Mouse (Mus musculus): ENCODE results near the gene Rps28. TPM values are rescaled to one million over a fixed set of nuclear protein-coding genes. Genes with fewer than 3 reads are reported as not detected.

The Rps28 gene
- polyA plus RNA-seq, 1 experiment from 2014 or later = 1,053 TPM

GRCm38 (mm10) chr17:33810334-33811141, 13.8 kb downstream of the Rps28 start, which contains the start of gene Kank3:
Gene Kank3, plus strand, starts transcription at chr17:33810519.
- peak; percentile 95 for ATAC-seq (ENCODE audit: insufficient number of reproducible peaks, low FRiP score, low TSS enrichment, low read depth)
- WGBS = under 1% methylated on average over 36 of the region's 36 CpGs
- peaks cover 5% of the 10 kb centered on the region; the same call in 1 of the 2 replicates for H3K27me3 ChIP-seq
- H3K9me3 ChIP-seq = no peaks in the 10 kb centered on the region
- peak within 1 kb of the TSS; percentile 44; the same call in 1 of the 2 replicates for H3K27ac ChIP-seq
- H3K4me2 ChIP-seq = peak within 1 kb of the TSS; percentile 90
- peak within 1 kb of the TSS; percentile 51 for H3K4me3 ChIP-seq
- H3K9ac ChIP-seq = peak within 1 kb of the TSS; percentile 37
- peaks cover 9% of the 10 kb centered on the region for H3K4me1 ChIP-seq
- H3K36me3 ChIP-seq = no peaks in the 10 kb centered on the region

- no peaks in the 10 kb centered on the region for H3K36me3 ChIP-seq
- H3K4me1 ChIP-seq = peaks cover 9% of the 10 kb centered on the region
- H3K4me2 ChIP-seq = no peak overlapping the region
- H3K9me3 ChIP-seq = no peaks in the 10 kb centered on the region
- H3K4me3 ChIP-seq = no peak overlapping the region
- peaks cover 5% of the 10 kb centered on the region; the same call in 1 of the 2 replicates for H3K27me3 ChIP-seq
- WGBS = 29% methylated on average over 10 of the region's 10 CpGs
- H3K27ac ChIP-seq = no peak overlapping the region
- no peak overlapping the region for H3K9ac ChIP-seq
- no peak for ATAC-seq (ENCODE audit: insufficient number of reproducible peaks, low FRiP score, low TSS enrichment, low read depth)
Measured at GRCm38 (mm10) chr17:33808192-33808591, 16.2 kb downstream of the Rps28 start.

GRCm38 (mm10) chr17:33807181-33807888, 17.0 kb downstream of the Rps28 start:
- 59% methylated on average over 8 of the region's 9 CpGs for WGBS
- no peaks in the 10 kb centered on the region for H3K36me3 ChIP-seq

GRCm38 (mm10) chr17:33804745-33805144, 19.6 kb downstream of the Rps28 start:
- Histone ChIP-seq H3K4me1 (no peaks in the 10 kb centered on the region), H3K9me3 (no peaks in the 10 kb centered on the region), H3K27me3 (no peaks in the 10 kb centered on the region), H3K4me3 (no peak overlapping the region), H3K27ac (no peak overlapping the region), H3K9ac (no peak overlapping the region), H3K36me3 (no peaks in the 10 kb centered on the region), H3K4me2 (no peak overlapping the region)
- ATAC-seq (ENCODE audit: insufficient number of reproducible peaks, low FRiP score, low TSS enrichment, low read depth) = no peak
- 54% methylated on average over 1 of the region's 1 CpGs for WGBS

More at GRCm38 (mm10) chr17:33807181-33807888, 17.0 kb downstream of the Rps28 start:
- Histone ChIP-seq H3K4me3 (no peak overlapping the region), H3K4me1 (peaks cover 9% of the 10 kb centered on the region), H3K27me3 (peaks cover 5% of the 10 kb centered on the region; the same call in 1 of the 2 replicates), H3K9ac (no peak overlapping the region), H3K9me3 (no peaks in the 10 kb centered on the region), H3K4me2 (no peak overlapping the region), H3K27ac (no peak overlapping the region)
- ATAC-seq (ENCODE audit: insufficient number of reproducible peaks, low FRiP score, low TSS enrichment, low read depth) = no peak

GRCm38 (mm10) chr17:33804205-33804604, 20.2 kb downstream of the Rps28 start:
- Histone ChIP-seq H3K36me3 (no peaks in the 10 kb centered on the region), H3K27me3 (no peaks in the 10 kb centered on the region), H3K9me3 (no peaks in the 10 kb centered on the region), H3K27ac (no peak overlapping the region), H3K4me2 (no peak overlapping the region), H3K4me1 (no peaks in the 10 kb centered on the region), H3K9ac (no peak overlapping the region), H3K4me3 (no peak overlapping the region)
- 50% methylated on average over 4 of the region's 4 CpGs for WGBS
- no peak for ATAC-seq (ENCODE audit: insufficient number of reproducible peaks, low FRiP score, low TSS enrichment, low read depth)

GRCm38 (mm10) chr17:33802221-33802620, 22.1 kb downstream of the Rps28 start:
- no peak overlapping the region for H3K9ac ChIP-seq
- 2% methylated on average over 2 of the region's 2 CpGs for WGBS
- no peaks in the 10 kb centered on the region for H3K9me3 ChIP-seq
- H3K27ac ChIP-seq = no peak overlapping the region
- no peak overlapping the region for H3K4me3 ChIP-seq
- no peaks in the 10 kb centered on the region for H3K4me1 ChIP-seq
- H3K4me2 ChIP-seq = no peak overlapping the region
- no peak for ATAC-seq (ENCODE audit: insufficient number of reproducible peaks, low FRiP score, low TSS enrichment, low read depth)
- H3K27me3 ChIP-seq = no peaks in the 10 kb centered on the region
- no peaks in the 10 kb centered on the region for H3K36me3 ChIP-seq

GRCm38 (mm10) chr17:33799277-33799676, 25.1 kb downstream of the Rps28 start:
- 53% methylated on average over 1 of the region's 1 CpGs for WGBS
- H3K9ac ChIP-seq = no peak overlapping the region

GRCm38 (mm10) chr17:33798306-33798705, 26.1 kb downstream of the Rps28 start:
- Histone ChIP-seq H3K4me2 (no peak overlapping the region), H3K4me3 (no peak overlapping the region), H3K9ac (no peak overlapping the region), H3K27ac (no peak overlapping the region), H3K4me1 (no peaks in the 10 kb centered on the region), H3K36me3 (no peaks in the 10 kb centered on the region), H3K9me3 (no peaks in the 10 kb centered on the region), H3K27me3 (no peaks in the 10 kb centered on the region)
- 42% methylated on average over 3 of the region's 3 CpGs for WGBS
- ATAC-seq (ENCODE audit: insufficient number of reproducible peaks, low FRiP score, low TSS enrichment, low read depth) = no peak

More at GRCm38 (mm10) chr17:33799277-33799676, 25.1 kb downstream of the Rps28 start:
- Histone ChIP-seq H3K27me3 (no peaks in the 10 kb centered on the region), H3K4me1 (no peaks in the 10 kb centered on the region), H3K4me3 (no peak overlapping the region), H3K4me2 (no peak overlapping the region), H3K27ac (no peak overlapping the region), H3K9me3 (no peaks in the 10 kb centered on the region), H3K36me3 (no peaks in the 10 kb centered on the region)
- ATAC-seq (ENCODE audit: insufficient number of reproducible peaks, low FRiP score, low TSS enrichment, low read depth) = no peak

GRCm38 (mm10) chr17:33788732-33789131, 35.6 kb downstream of the Rps28 start:
- ATAC-seq (ENCODE audit: insufficient number of reproducible peaks, low FRiP score, low TSS enrichment, low read depth) = no peak
- no peaks in the 10 kb centered on the region for H3K27me3 ChIP-seq
- no peak overlapping the region for H3K27ac ChIP-seq
- no peaks in the 10 kb centered on the region for H3K4me1 ChIP-seq
- H3K9ac ChIP-seq = no peak overlapping the region
- H3K9me3 ChIP-seq = no peaks in the 10 kb centered on the region
- no peaks in the 10 kb centered on the region for H3K36me3 ChIP-seq
- H3K4me2 ChIP-seq = no peak overlapping the region
- H3K4me3 ChIP-seq = no peak overlapping the region
- 71% methylated on average over 4 of the region's 4 CpGs for WGBS

GRCm38 (mm10) chr17:33786375-33786774, 38.0 kb downstream of the Rps28 start:
- Histone ChIP-seq H3K4me2 (no peak overlapping the region), H3K4me1 (peaks cover 20% of the 10 kb centered on the region), H3K27me3 (no peaks in the 10 kb centered on the region), H3K36me3 (no peaks in the 10 kb centered on the region), H3K9me3 (no peaks in the 10 kb centered on the region), H3K9ac (no peak overlapping the region), H3K27ac (no peak overlapping the region), H3K4me3 (no peak overlapping the region)
- 83% methylated on average over 18 of the region's 18 CpGs for WGBS
- no peak for ATAC-seq (ENCODE audit: insufficient number of reproducible peaks, low FRiP score, low TSS enrichment, low read depth)

- Histone ChIP-seq H3K4me1 (peaks cover 35% of the 10 kb centered on the region), H3K27me3 (no peaks in the 10 kb centered on the region), H3K9ac (no peak overlapping the region), H3K4me2 (no peak overlapping the region), H3K27ac (no peak overlapping the region), H3K36me3 (no peaks in the 10 kb centered on the region), H3K9me3 (no peaks in the 10 kb centered on the region), H3K4me3 (no peak overlapping the region)
- 73% methylated on average over 2 of the region's 2 CpGs for WGBS
- no peak for ATAC-seq (ENCODE audit: insufficient number of reproducible peaks, low FRiP score, low TSS enrichment, low read depth)
Measured at GRCm38 (mm10) chr17:33784939-33785338, 39.4 kb downstream of the Rps28 start.

GRCm38 (mm10) chr17:33783408-33783807, 41.0 kb downstream of the Rps28 start:
- no peaks in the 10 kb centered on the region for H3K27me3 ChIP-seq
- peaks cover 50% of the 10 kb centered on the region for H3K4me1 ChIP-seq
- no peaks in the 10 kb centered on the region for H3K36me3 ChIP-seq
- H3K4me2 ChIP-seq = no peak overlapping the region
- H3K9me3 ChIP-seq = no peaks in the 10 kb centered on the region
- H3K9ac ChIP-seq = no peak overlapping the region
- H3K4me3 ChIP-seq = no peak overlapping the region
- H3K27ac ChIP-seq = peak overlapping the region; percentile 3
- ATAC-seq (ENCODE audit: insufficient number of reproducible peaks, low FRiP score, low TSS enrichment, low read depth) = no peak
